9 mouse cellular contexts compared by ENCODE assay signal in genomic region chr6:17169971-17170781, GRCm38 (mm10).
DNase-seq lines count a peak whose midpoint lies in the region; ATAC-seq lines count a peak whose summit lies in the region.
"Had no signal": no experiment of that assay in that cellular context is flagged by ENCODE, and none has a peak within 500 bp of the region (broad histone marks: within the 10 kb centered on the region; RNA-seq: fewer than 3 reads in every experiment).

No protein-coding gene starts in this region.

- peak; percentile 59 for DNase-seq in urinary bladder, postnatal 14 days (ENCODE audit: low spot score)
- DNase-seq in urinary bladder, adult 2 months (ENCODE audit: low spot score): no peak
- DNase-seq in gastrocnemius, adult 18-20 months (ENCODE audit: low spot score): peak; percentile 81
- peak; percentile 41 for DNase-seq in hindbrain, embryonic 11.5 days (ENCODE audit: low spot score)
- DNase-seq in left cerebral cortex, postnatal 14 days (ENCODE audit: low spot score in 2 of 2): peak; percentile 62 to 75
- DNase-seq in neural tube, embryonic 11.5 days (ENCODE audit: low spot score): peak; percentile 23
- DNase-seq in testis, postnatal 10 days (ENCODE audit: low spot score): peak; percentile 41
- DNase-seq in yolk sac, embryonic 10.5 days (ENCODE audit: low spot score): no peak

- H3K27ac ChIP-seq in hindbrain, embryonic 11.5 days (ENCODE audit: low read depth, low read length): no peak overlapping the region
- no peak overlapping the region for H3K27ac ChIP-seq in neural tube, embryonic 11.5 days (ENCODE audit: low read depth, low read length)

- intact Hi-C loops in left cerebral cortex, postnatal 14 days (cut with DNase I): no loop called here

- 47% methylated on average over 18 of the region's 18 CpGs for WGBS in hindbrain, embryonic 11.5 days
- WGBS in neural tube, embryonic 11.5 days: 64% methylated on average over 18 of the region's 18 CpGs

- H3K9me3 ChIP-seq in hindbrain, embryonic 11.5 days (ENCODE audit: control insufficient read depth, low read length): no peaks in the 10 kb centered on the region
- H3K9me3 ChIP-seq in neural tube, embryonic 11.5 days (ENCODE audit: control insufficient read depth, low read length): no peaks in the 10 kb centered on the region

- H3K4me1 ChIP-seq in hindbrain, embryonic 11.5 days (replicated peaks; ENCODE audit: control insufficient read depth, insufficient read depth, low read length): no peaks in the 10 kb centered on the region
- peaks cover 5% of the 10 kb centered on the region; the same call in 1 of the 2 replicates for H3K4me1 ChIP-seq in neural tube, embryonic 11.5 days (ENCODE audit: control insufficient read depth, insufficient read depth, low read length)

- H3K36me3 ChIP-seq in hindbrain, embryonic 11.5 days (ENCODE audit: control insufficient read depth, insufficient read depth, low read length): no peaks in the 10 kb centered on the region
- no peaks in the 10 kb centered on the region for H3K36me3 ChIP-seq in neural tube, embryonic 11.5 days (ENCODE audit: control insufficient read depth, insufficient read depth, low read length)

- peak; percentile 55 for ATAC-seq in hindbrain, embryonic 11.5 days (ENCODE audit: low FRiP score)
- no peak; the same call in 1 of the 2 replicates for ATAC-seq in neural tube, embryonic 11.5 days (ENCODE audit: insufficient read depth, low FRiP score, low TSS enrichment)
- ATAC-seq: Patski had no signal

- peak overlapping the region; percentile 25; the same call in 1 of the 2 replicates for H3K9ac ChIP-seq in hindbrain, embryonic 11.5 days (ENCODE audit: low read depth, low read length)
- H3K9ac ChIP-seq in neural tube, embryonic 11.5 days (ENCODE audit: low read length): no peak overlapping the region

- H3K4me3 ChIP-seq in hindbrain, embryonic 11.5 days (ENCODE audit: low read depth, low read length): no peak overlapping the region
- H3K4me3 ChIP-seq in neural tube, embryonic 11.5 days (ENCODE audit: low read depth, low read length): no peak overlapping the region

- H3K27me3 ChIP-seq in hindbrain, embryonic 11.5 days (ENCODE audit: control insufficient read depth, insufficient read depth, low read length): no peaks in the 10 kb centered on the region
- H3K27me3 ChIP-seq in neural tube, embryonic 11.5 days (ENCODE audit: control insufficient read depth, insufficient read depth, low read length): no peaks in the 10 kb centered on the region
- H3K27me3 ChIP-seq: Patski had no signal

- no peak overlapping the region; the same call in 1 of the 2 replicates for H3K4me2 ChIP-seq in hindbrain, embryonic 11.5 days (replicated peaks; ENCODE audit: low read depth, low read length)
- no peak overlapping the region for H3K4me2 ChIP-seq in neural tube, embryonic 11.5 days (ENCODE audit: low read depth)

Comparison
In these comparisons a context has a peak if more than half of its experiments do, and no peak if none do; other contexts are left out.
1. DNase-seq: peak in urinary bladder, postnatal 14 days (single experiment), gastrocnemius, adult 18-20 months (single experiment), hindbrain, embryonic 11.5 days (single experiment), left cerebral cortex, postnatal 14 days (2 of 2), neural tube, embryonic 11.5 days (single experiment) and testis, postnatal 10 days (single experiment); none in urinary bladder, adult 2 months (single experiment) and yolk sac, embryonic 10.5 days (single experiment).